Mouse (Mus musculus) myocyte (in vitro differentiated cells): ENCODE data around the gene Coa3. TPM values are rescaled to one million over a fixed set of nuclear protein-coding genes. Genes with fewer than 3 reads are reported as not detected.

ENCODE experiments used
- H3K27me3 ChIP-seq: one replicate; pipeline ENCODE4 v1.6.1; 2011; ENCODE audit not compliant: control insufficient read depth, insufficient read depth, insufficient read length
- H3K36me3 ChIP-seq: one replicate; pipeline ENCODE4 v1.6.1; 2011; ENCODE audit not compliant: control insufficient read depth, insufficient read depth
- H3K4me2 ChIP-seq: one replicate; pipeline ENCODE4 v1.6.1; 2011; ENCODE audit warnings: low read depth, control low read depth
- H3K4me3 ChIP-seq: one replicate; pipeline ENCODE4 v1.5.1; 2011; ENCODE audit warnings: mild to moderate bottlenecking, control low read depth, moderate library complexity
- H3K79me2 ChIP-seq: one replicate; pipeline ENCODE4 v1.6.1; 2011; ENCODE audit not compliant: control insufficient read depth, insufficient read depth
- H3ac ChIP-seq: one replicate; pipeline ENCODE4 v1.6.1; 2011; ENCODE audit not compliant: control insufficient read depth, insufficient read length
- CEBPB ChIP-seq: IDR thresholded peaks from 2 replicates; pipeline ENCODE4 v1.6.1; 2011; ENCODE audit warnings: mild to moderate bottlenecking, moderate library complexity; ENCODE audit not compliant: poor library complexity, insufficient read depth, severe bottlenecking
- E2F4 ChIP-seq: IDR thresholded peaks from one replicate; pipeline ENCODE4 v1.6.1; 2011; ENCODE audit warnings: mild to moderate bottlenecking, control low read depth, moderate library complexity; ENCODE audit not compliant: insufficient read depth
- MAX ChIP-seq: IDR thresholded peaks from one replicate; pipeline ENCODE4 v1.6.1; 2011; ENCODE audit warnings: low read depth, mild to moderate bottlenecking, control low read depth
- MYOD1 ChIP-seq, 3 experiments: IDR thresholded peaks; one replicate each; pipeline ENCODE4 v1.6.1; 2011; ENCODE audit warnings: control low read depth in 2 of 3, low read depth in 2 of 3, mild to moderate bottlenecking in 2 of 3, moderate library complexity in 1 of 3; ENCODE audit not compliant: insufficient read length in 2 of 3, control insufficient read depth in 1 of 3
- MYOG ChIP-seq, 3 experiments: IDR thresholded peaks; one replicate each; pipeline ENCODE4 v1.6.1; 2011; ENCODE audit warnings: control low read depth in 2 of 3, low read depth in 2 of 3, mild to moderate bottlenecking in 2 of 3; ENCODE audit not compliant: insufficient read length in 2 of 3, control insufficient read depth in 1 of 3, insufficient read depth in 1 of 3
- POLR2A ChIP-seq: IDR thresholded peaks from one replicate; pipeline ENCODE4 v1.6.1; 2011; ENCODE audit warnings: low read depth, mild to moderate bottlenecking, control low read depth, moderate library complexity; ENCODE audit not compliant: insufficient read length
- POLR2AphosphoS2 ChIP-seq: IDR thresholded peaks from one replicate; pipeline ENCODE4 v1.6.1; 2011; ENCODE audit warnings: low read depth, control low read depth; ENCODE audit not compliant: insufficient read length
- REST ChIP-seq: IDR thresholded peaks from one replicate; pipeline ENCODE4 v1.6.1; 2011; ENCODE audit warnings: mild to moderate bottlenecking, control low read depth, moderate library complexity; ENCODE audit not compliant: insufficient read depth, insufficient read length
- SRF ChIP-seq: IDR thresholded peaks from one replicate; pipeline ENCODE4 v1.6.1; 2011; ENCODE audit warnings: low read depth; ENCODE audit not compliant: control insufficient read depth, insufficient read length
- TCF12 ChIP-seq: IDR thresholded peaks from one replicate; pipeline ENCODE4 v1.6.1; 2011; ENCODE audit warnings: mild to moderate bottlenecking, control low read depth; ENCODE audit not compliant: poor library complexity, insufficient read depth, severe bottlenecking
- TCF3 ChIP-seq: IDR thresholded peaks from one replicate; pipeline ENCODE4 v1.6.1; 2011; ENCODE audit warnings: low read depth, control low read depth; ENCODE audit not compliant: insufficient read length
- USF1 ChIP-seq: IDR thresholded peaks from one replicate; pipeline ENCODE4 v1.6.1; 2011; ENCODE audit warnings: low read depth, mild to moderate bottlenecking, control low read depth, moderate library complexity
- polyA plus RNA-seq: library from polyadenylated mRNA; unstranded; fragments of >200 nt; fragmentation: generic; extraction: Trizol; gene quantifications from one replicate; pipeline ENCODE4 v1.2.1, GENCODE M21; 2012; ENCODE audit warnings: missing spikeins

Coa3 gene
- polyA plus RNA-seq, 1 experiment: 155 TPM

DNA sequence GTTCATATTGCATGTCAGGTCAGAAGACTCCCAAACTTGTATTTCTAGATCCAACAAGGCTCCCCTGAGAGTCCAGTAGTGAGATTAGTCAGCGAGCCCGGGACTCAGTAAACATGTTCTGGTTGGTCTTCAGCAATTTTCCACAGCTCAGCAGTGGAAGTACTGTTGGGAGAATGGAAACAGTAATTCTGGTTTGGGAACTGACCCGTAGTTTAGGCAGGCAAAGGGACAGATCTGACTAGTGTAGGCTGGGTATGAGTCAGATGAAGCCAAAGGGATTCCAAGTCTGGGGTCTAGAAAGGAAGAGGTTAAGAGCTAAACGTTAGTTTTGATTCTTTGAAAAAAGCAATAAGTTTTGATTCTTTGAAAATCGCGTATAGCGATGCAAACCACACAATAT is 26.0 kb downstream of the Coa3 start:
- H3K36me3 ChIP-seq: no peaks in the 10 kb centered on the region
- H3K4me3 ChIP-seq: peak overlapping the region; percentile 95
- TF ChIP-seq REST (no peak), CEBPB (no peak), MAX (no peak), MYOD1 (IDR thresholded peaks at IDR 0.05; ENCODE audit: control insufficient read depth in 1 of 3, insufficient read length in 2 of 3, low read depth in 2 of 3) (no peak), USF1 (no peak), E2F4 (no peak)
- no peaks in the 10 kb centered on the region for H3K27me3 ChIP-seq
- H3K79me2 ChIP-seq: peaks cover 9% of the 10 kb centered on the region
- H3ac ChIP-seq: peak overlapping the region; percentile 68
- peak overlapping the region; percentile 98 for H3K4me2 ChIP-seq

GRCm38 (mm10) chr11:101251031-101251430 is 27.9 kb downstream of the Coa3 start:
- Histone ChIP-seq H3K79me2 (peaks cover 9% of the 10 kb centered on the region), H3K36me3 (no peaks in the 10 kb centered on the region), H3K4me3 (no peak overlapping the region), H3K4me2 (no peak overlapping the region), H3K27me3 (no peaks in the 10 kb centered on the region), H3ac (no peak overlapping the region)
- no peak for TF ChIP-seq MAX
- no peak for TF ChIP-seq TCF12
- TF ChIP-seq POLR2AphosphoS2: no peak

GRCm38 (mm10) chr11:101248258-101248994 is 30.5 kb downstream of the Coa3 start:
- H3ac ChIP-seq: no peak overlapping the region
- TF ChIP-seq MAX (no peak), TCF12 (no peak), E2F4 (no peak), POLR2A (no peak), TCF3 (no peak), CEBPB (no peak), USF1 (no peak), MYOD1 (IDR thresholded peaks at IDR 0.05; ENCODE audit: control insufficient read depth in 1 of 3, insufficient read length in 2 of 3, low read depth in 2 of 3) (no peak), REST (no peak), MYOG (IDR thresholded peaks at IDR 0.05; ENCODE audit: control insufficient read depth in 1 of 3, insufficient read depth in 1 of 3, insufficient read length in 2 of 3, low read depth in 2 of 3) (no peak), SRF (no peak), POLR2AphosphoS2 (no peak)
- no peaks in the 10 kb centered on the region for H3K79me2 ChIP-seq
- no peaks in the 10 kb centered on the region for H3K36me3 ChIP-seq
- no peak overlapping the region for H3K4me3 ChIP-seq
- H3K27me3 ChIP-seq: no peaks in the 10 kb centered on the region
- H3K4me2 ChIP-seq: no peak overlapping the region

- Histone ChIP-seq H3K27me3 (no peaks in the 10 kb centered on the region), H3ac (no peak overlapping the region), H3K36me3 (no peaks in the 10 kb centered on the region), H3K4me2 (no peak overlapping the region), H3K4me3 (no peak overlapping the region), H3K79me2 (no peaks in the 10 kb centered on the region)
- TF ChIP-seq REST: no peak
- no peak for TF ChIP-seq MYOG (IDR thresholded peaks at IDR 0.05; ENCODE audit: control insufficient read depth in 1 of 3, insufficient read depth in 1 of 3, insufficient read length in 2 of 3, low read depth in 2 of 3)
- no peak for TF ChIP-seq POLR2A
- no peak for TF ChIP-seq TCF3
- TF ChIP-seq MAX: no peak
- no peak for TF ChIP-seq MYOD1 (IDR thresholded peaks at IDR 0.05; ENCODE audit: control insufficient read depth in 1 of 3, insufficient read length in 2 of 3, low read depth in 2 of 3)
- no peak for TF ChIP-seq POLR2AphosphoS2
- no peak for TF ChIP-seq SRF
- TF ChIP-seq E2F4: no peak
- TF ChIP-seq CEBPB: no peak
- no peak for TF ChIP-seq USF1
Observed at GRCm38 (mm10) chr11:101247521-101248030, 31.3 kb downstream of the Coa3 start.

DNA sequence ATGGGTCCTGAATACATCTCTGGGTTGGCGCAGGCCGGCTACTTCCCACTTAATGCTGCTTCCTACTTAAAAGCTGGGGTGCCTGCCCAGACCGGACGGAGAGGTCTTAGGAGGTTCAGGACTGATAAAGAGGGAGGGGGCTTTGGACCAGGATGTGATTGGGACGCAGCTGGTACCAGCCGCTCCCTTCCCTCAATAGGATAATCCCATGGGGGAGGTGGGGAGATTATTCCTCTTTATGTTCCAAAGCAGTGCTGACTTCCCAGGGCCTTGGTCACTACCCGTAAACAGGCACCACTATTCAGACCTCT is 32.3 kb downstream of the Coa3 start:
- H3K27me3 ChIP-seq: no peaks in the 10 kb centered on the region
- H3K36me3 ChIP-seq: no peaks in the 10 kb centered on the region
- peak overlapping the region; percentile 5 for H3K4me3 ChIP-seq
- TF ChIP-seq E2F4: no peak
- no peak for TF ChIP-seq REST
- no peak for TF ChIP-seq TCF3
- no peak for TF ChIP-seq MAX
- TF ChIP-seq USF1: no peak
- no peak for TF ChIP-seq MYOD1 (IDR thresholded peaks at IDR 0.05; ENCODE audit: control insufficient read depth in 1 of 3, insufficient read length in 2 of 3, low read depth in 2 of 3)
- TF ChIP-seq POLR2A: no peak
- TF ChIP-seq SRF: no peak
- TF ChIP-seq MYOG (IDR thresholded peaks at IDR 0.05; ENCODE audit: control insufficient read depth in 1 of 3, insufficient read depth in 1 of 3, insufficient read length in 2 of 3, low read depth in 2 of 3): no peak
- peak overlapping the region; percentile 1 for H3ac ChIP-seq
- peak overlapping the region; percentile 75 for H3K4me2 ChIP-seq
- H3K79me2 ChIP-seq: no peaks in the 10 kb centered on the region
